Mouse (Mus musculus): ENCODE measurements around the gene 1700113H08Rik. TPM values are rescaled to one million over a fixed set of nuclear protein-coding genes. Genes with fewer than 3 reads are reported as not detected.

The 1700113H08Rik gene
- polyA plus RNA-seq, 1 experiment from 2014 or later, result not detected

GRCm38 (mm10) chr10:87087646-87088045, 29.8 kb downstream of the 1700113H08Rik start:
- ATAC-seq (ENCODE audit: insufficient number of reproducible peaks, low FRiP score, low TSS enrichment, low read depth), result no peak
- no peak overlapping the region for H3K4me3 ChIP-seq (ENCODE audit: low read depth, low read length)
- no peaks in the 10 kb centered on the region for H3K27me3 ChIP-seq (ENCODE audit: control insufficient read depth, insufficient read depth, low read length)
- no peak for DNase-seq (ENCODE audit: low spot score)
- no peak overlapping the region for H3K27ac ChIP-seq (replicated peaks; ENCODE audit: low read depth, low read length)
- H3K9ac ChIP-seq (ENCODE audit: low read length), result no peak overlapping the region
- no peaks in the 10 kb centered on the region for H3K4me1 ChIP-seq (ENCODE audit: control insufficient read depth, insufficient read depth, low read length)
- no peaks in the 10 kb centered on the region for H3K9me3 ChIP-seq (ENCODE audit: control insufficient read depth, low read length)
- no peak overlapping the region for H3K4me2 ChIP-seq (ENCODE audit: low read depth, severe bottlenecking)
- WGBS, result 75% methylated on average over 5 of the region's 5 CpGs
- no peaks in the 10 kb centered on the region for H3K36me3 ChIP-seq (ENCODE audit: control insufficient read depth, insufficient read depth, low read length)

- ATAC-seq (ENCODE audit: insufficient number of reproducible peaks, low FRiP score, low TSS enrichment, low read depth) (no peak), DNase-seq (ENCODE audit: low spot score) (peak; percentile 30)
- no peak overlapping the region for H3K27ac ChIP-seq (replicated peaks; ENCODE audit: low read depth, low read length)
Measured at GRCm38 (mm10) chr10:87094249-87094648, 36.4 kb downstream of the 1700113H08Rik start.

GRCm38 (mm10) chr10:87098722-87099121, 40.9 kb downstream of the 1700113H08Rik start:
- Histone ChIP-seq H3K4me3 (ENCODE audit: low read depth, low read length) (no peak overlapping the region), H3K27ac (replicated peaks; ENCODE audit: low read depth, low read length) (no peak overlapping the region), H3K4me1 (ENCODE audit: control insufficient read depth, insufficient read depth, low read length) (peaks cover 10% of the 10 kb centered on the region), H3K9me3 (ENCODE audit: control insufficient read depth, low read length) (no peaks in the 10 kb centered on the region), H3K36me3 (ENCODE audit: control insufficient read depth, insufficient read depth, low read length) (no peaks in the 10 kb centered on the region), H3K9ac (ENCODE audit: low read length) (no peak overlapping the region), H3K4me2 (ENCODE audit: low read depth, severe bottlenecking) (no peak overlapping the region), H3K27me3 (ENCODE audit: control insufficient read depth, insufficient read depth, low read length) (no peaks in the 10 kb centered on the region)
- ATAC-seq (ENCODE audit: insufficient number of reproducible peaks, low FRiP score, low TSS enrichment, low read depth) (no peak), DNase-seq (ENCODE audit: low spot score) (no peak)
- WGBS, result 67% methylated on average over 6 of the region's 6 CpGs

More at GRCm38 (mm10) chr10:87094249-87094648, 36.4 kb downstream of the 1700113H08Rik start:
- no peak overlapping the region for H3K9ac ChIP-seq (ENCODE audit: low read length)
- H3K27me3 ChIP-seq (ENCODE audit: control insufficient read depth, insufficient read depth, low read length), result no peaks in the 10 kb centered on the region
- no peak overlapping the region for H3K4me3 ChIP-seq (ENCODE audit: low read depth, low read length)
- H3K36me3 ChIP-seq (ENCODE audit: control insufficient read depth, insufficient read depth, low read length), result no peaks in the 10 kb centered on the region
- no peak overlapping the region for H3K4me2 ChIP-seq (ENCODE audit: low read depth, severe bottlenecking)
- no peaks in the 10 kb centered on the region for H3K4me1 ChIP-seq (ENCODE audit: control insufficient read depth, insufficient read depth, low read length)
- H3K9me3 ChIP-seq (ENCODE audit: control insufficient read depth, low read length), result no peaks in the 10 kb centered on the region

GRCm38 (mm10) chr10:87100668-87101067, 42.8 kb downstream of the 1700113H08Rik start:
- H3K4me1 ChIP-seq (ENCODE audit: control insufficient read depth, insufficient read depth, low read length), result peaks cover 10% of the 10 kb centered on the region
- ATAC-seq (ENCODE audit: insufficient number of reproducible peaks, low FRiP score, low TSS enrichment, low read depth), result no peak; the same call in 1 of the 2 replicates

GRCm38 (mm10) chr10:87101265-87101950, 43.6 kb downstream of the 1700113H08Rik start:
- Histone ChIP-seq H3K4me1 (ENCODE audit: control insufficient read depth, insufficient read depth, low read length) (peaks cover 10% of the 10 kb centered on the region), H3K9ac (ENCODE audit: low read length) (no peak overlapping the region), H3K4me2 (ENCODE audit: low read depth, severe bottlenecking) (no peak overlapping the region), H3K27me3 (ENCODE audit: control insufficient read depth, insufficient read depth, low read length) (no peaks in the 10 kb centered on the region), H3K9me3 (ENCODE audit: control insufficient read depth, low read length) (no peaks in the 10 kb centered on the region), H3K27ac (replicated peaks; ENCODE audit: low read depth, low read length) (no peak overlapping the region), H3K36me3 (ENCODE audit: control insufficient read depth, insufficient read depth, low read length) (no peaks in the 10 kb centered on the region), H3K4me3 (ENCODE audit: low read depth, low read length) (no peak overlapping the region)
- peak; percentile 60 for DNase-seq (ENCODE audit: low spot score)
- WGBS, result 5% methylated on average over 9 of the region's 9 CpGs
- ATAC-seq (ENCODE audit: insufficient number of reproducible peaks, low FRiP score, low TSS enrichment, low read depth), result peak; percentile 67

More at GRCm38 (mm10) chr10:87100668-87101067, 42.8 kb downstream of the 1700113H08Rik start:
- Histone ChIP-seq H3K4me2 (ENCODE audit: low read depth, severe bottlenecking) (no peak overlapping the region), H3K9me3 (ENCODE audit: control insufficient read depth, low read length) (no peaks in the 10 kb centered on the region), H3K36me3 (ENCODE audit: control insufficient read depth, insufficient read depth, low read length) (no peaks in the 10 kb centered on the region), H3K27me3 (ENCODE audit: control insufficient read depth, insufficient read depth, low read length) (no peaks in the 10 kb centered on the region), H3K4me3 (ENCODE audit: low read depth, low read length) (no peak overlapping the region), H3K9ac (ENCODE audit: low read length) (no peak overlapping the region), H3K27ac (replicated peaks; ENCODE audit: low read depth, low read length) (no peak overlapping the region)
- no peak for DNase-seq (ENCODE audit: low spot score)
- WGBS, result 74% methylated on average over 4 of the region's 4 CpGs

- Histone ChIP-seq H3K27me3 (ENCODE audit: control insufficient read depth, insufficient read depth, low read length) (no peaks in the 10 kb centered on the region), H3K4me2 (ENCODE audit: low read depth, severe bottlenecking) (no peak overlapping the region), H3K27ac (replicated peaks; ENCODE audit: low read depth, low read length) (no peak overlapping the region), H3K9ac (ENCODE audit: low read length) (no peak overlapping the region), H3K4me3 (ENCODE audit: low read depth, low read length) (no peak overlapping the region), H3K36me3 (ENCODE audit: control insufficient read depth, insufficient read depth, low read length) (no peaks in the 10 kb centered on the region), H3K4me1 (ENCODE audit: control insufficient read depth, insufficient read depth, low read length) (peaks cover 10% of the 10 kb centered on the region), H3K9me3 (ENCODE audit: control insufficient read depth, low read length) (no peaks in the 10 kb centered on the region)
- DNase-seq (ENCODE audit: low spot score), result no peak
- ATAC-seq (ENCODE audit: insufficient number of reproducible peaks, low FRiP score, low TSS enrichment, low read depth), result no peak
- WGBS, result 26% methylated on average over 3 of the region's 3 CpGs
Measured at GRCm38 (mm10) chr10:87101951-87102320, 44.1 kb downstream of the 1700113H08Rik start.

GRCm38 (mm10) chr10:87102455-87102854, 44.6 kb downstream of the 1700113H08Rik start:
- DNase-seq (ENCODE audit: low spot score) (no peak), ATAC-seq (ENCODE audit: insufficient number of reproducible peaks, low FRiP score, low TSS enrichment, low read depth) (no peak)
- WGBS, result 49% methylated on average over 13 of the region's 13 CpGs
- Histone ChIP-seq H3K4me1 (ENCODE audit: control insufficient read depth, insufficient read depth, low read length) (peaks cover 10% of the 10 kb centered on the region), H3K9ac (ENCODE audit: low read length) (no peak overlapping the region), H3K27ac (replicated peaks; ENCODE audit: low read depth, low read length) (no peak overlapping the region), H3K9me3 (ENCODE audit: control insufficient read depth, low read length) (no peaks in the 10 kb centered on the region), H3K4me2 (ENCODE audit: low read depth, severe bottlenecking) (no peak overlapping the region), H3K36me3 (ENCODE audit: control insufficient read depth, insufficient read depth, low read length) (no peaks in the 10 kb centered on the region), H3K4me3 (ENCODE audit: low read depth, low read length) (no peak overlapping the region), H3K27me3 (ENCODE audit: control insufficient read depth, insufficient read depth, low read length) (no peaks in the 10 kb centered on the region)

GRCm38 (mm10) chr10:87103286-87103685, 45.4 kb downstream of the 1700113H08Rik start:
- ATAC-seq (ENCODE audit: insufficient number of reproducible peaks, low FRiP score, low TSS enrichment, low read depth), result no peak
- Histone ChIP-seq H3K36me3 (ENCODE audit: control insufficient read depth, insufficient read depth, low read length) (no peaks in the 10 kb centered on the region), H3K9ac (ENCODE audit: low read length) (no peak overlapping the region), H3K27ac (replicated peaks; ENCODE audit: low read depth, low read length) (no peak overlapping the region), H3K4me1 (ENCODE audit: control insufficient read depth, insufficient read depth, low read length) (peaks cover 10% of the 10 kb centered on the region), H3K4me3 (ENCODE audit: low read depth, low read length) (no peak overlapping the region), H3K9me3 (ENCODE audit: control insufficient read depth, low read length) (no peaks in the 10 kb centered on the region), H3K27me3 (ENCODE audit: control insufficient read depth, insufficient read depth, low read length) (no peaks in the 10 kb centered on the region), H3K4me2 (ENCODE audit: low read depth, severe bottlenecking) (no peak overlapping the region)
- 35% methylated on average over 8 of the region's 8 CpGs for WGBS
- no peak for DNase-seq (ENCODE audit: low spot score)

Measured in limb, embryonic 11.5 days (tissue).